Mouse (Mus musculus): Measurements from ENCODE around the gene Rab3c. TPM values are rescaled to one million over a fixed set of nuclear protein-coding genes. Genes with fewer than 3 reads are reported as not detected.

The Rab3c gene
- polyA plus RNA-seq (2015; fragmentation: Illumina TruSeq; extraction: RNeasy Lipid Tissue Mini Kit (QIAGEN cat#74804); ENCODE audit: low read depth, low replicate concordance), result 141 TPM

GRCm38 (mm10) chr13:110280563-110281144 is at the start of gene Rab3c:
Rab3c (minus strand) TSS chr13:110280996.

Other genes with a start within 250 kb of the Rab3c start
- gene Gapt, start 76.2 kb upstream of the Rab3c start, polyA plus RNA-seq (2015; fragmentation: Illumina TruSeq; extraction: RNeasy Lipid Tissue Mini Kit (QIAGEN cat#74804); ENCODE audit: low read depth, low replicate concordance), result not detected
- gene Plk2, start 114.0 kb upstream of the Rab3c start, polyA plus RNA-seq (2015; fragmentation: Illumina TruSeq; extraction: RNeasy Lipid Tissue Mini Kit (QIAGEN cat#74804); ENCODE audit: low read depth, low replicate concordance), result 158 TPM

All from brain, adult 10 weeks (tissue).